Mouse (Mus musculus) cerebellum, adult 2 months (tissue): ENCODE measurements around the gene Efhd2.

Experiments used
- CTCF ChIP-seq: fragments of 200-500 bp; IDR thresholded peaks from 2 replicates; pipeline ENCODE4 v1.5.1; 2011; ENCODE audit warnings: low read depth, mild to moderate bottlenecking, control low read depth, low read length, moderate library complexity, borderline replicate concordance; ENCODE audit not compliant: insufficient read depth
- POLR2A ChIP-seq: fragments of 200-500 bp; IDR thresholded peaks from 2 replicates; pipeline ENCODE4 v1.6.1; 2011; ENCODE audit warnings: low read length, control low read depth, borderline replicate concordance; ENCODE audit not compliant: insufficient read depth

DNA sequence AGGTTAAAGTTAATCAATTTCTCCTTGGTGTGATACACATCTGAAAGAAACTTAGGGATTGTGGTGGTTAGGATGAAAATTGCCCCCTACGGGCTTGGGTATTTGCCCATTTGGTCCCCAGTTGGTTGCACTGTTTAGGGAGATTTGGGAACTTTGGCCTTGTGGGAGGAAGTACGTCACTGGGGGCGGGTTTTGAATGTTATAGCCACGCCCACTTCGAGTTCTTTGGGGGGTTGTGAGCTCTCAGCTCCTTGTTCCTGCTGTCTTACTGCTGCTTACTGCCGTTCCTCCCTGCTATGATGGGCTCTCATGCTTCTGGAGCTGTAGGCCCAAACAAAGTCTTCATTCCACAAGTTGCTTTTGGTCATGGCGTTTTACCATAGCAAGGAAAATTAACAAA is 43.4 kb downstream of the Efhd2 start:
- no peak for TF ChIP-seq POLR2A
- TF ChIP-seq CTCF, result no peak
